Mouse (Mus musculus) E14TG2a.4 (cell line): ENCODE results near the gene Gm45234.

Source experiments
- CTCF ChIP-seq: conservative IDR thresholded peaks from 2 replicates; pipeline ENCODE4 v1.5.1; 2014; ENCODE audit warnings: low read length
- POU5F1 ChIP-seq: IDR thresholded peaks from 2 replicates; pipeline ENCODE4 v1.6.1; 2014; ENCODE audit warnings: low read length, borderline replicate concordance

- no peak for TF ChIP-seq CTCF
- no peak for TF ChIP-seq POU5F1
These were observed 23.1 kb downstream of the Gm45234 start for GRCm38 (mm10) chr6:124732476-124733370.
